Mouse (Mus musculus): ENCODE results near the gene Gm10134. TPM values are rescaled to one million over a fixed set of nuclear protein-coding genes. Genes with fewer than 3 reads are reported as not detected.

The Gm10134 gene
- polyA plus RNA-seq, 1 experiment from 2014 or later, result 3.6 TPM

GRCm38 (mm10) chr2:28552301-28552700, 46.4 kb downstream of the Gm10134 start:
- no peaks in the 10 kb centered on the region for H3K4me1 ChIP-seq (ENCODE audit: control insufficient read depth, insufficient read depth, low read length)
- no peak overlapping the region for H3K9ac ChIP-seq (ENCODE audit: low read depth, low read length)
- H3K27ac ChIP-seq (ENCODE audit: low read length), result no peak overlapping the region
- WGBS, result 96% methylated on average over 5 of the region's 5 CpGs
- ATAC-seq, result no peak
- no peaks in the 10 kb centered on the region for H3K27me3 ChIP-seq (ENCODE audit: control insufficient read depth, insufficient read depth, low read depth, low read length)
- H3K9me3 ChIP-seq (replicated peaks; ENCODE audit: control insufficient read depth, low read length, poor library complexity, severe bottlenecking), result no peaks in the 10 kb centered on the region
- H3K4me3 ChIP-seq (ENCODE audit: low read depth, low read length), result no peak overlapping the region
- peaks cover 58% of the 10 kb centered on the region for H3K36me3 ChIP-seq (ENCODE audit: control insufficient read depth, insufficient read depth, low read length)
- no peak overlapping the region for H3K4me2 ChIP-seq (ENCODE audit: low read length)

Other genes starting within 250 kb of the Gm10134 start
- 19.8 and 22.7 TPM in 2 replicates for gene Ppp1r26, start 59.3 kb upstream of the Gm10134 start, polyA plus RNA-seq (2015; fragmentation: Nextera tagmentation; extraction: Ambion mirVana)
- 3.5 and 4.1 TPM in 2 replicates for gene 1700007K13Rik, start 39.8 kb upstream of the Gm10134 start, polyA plus RNA-seq (2015; fragmentation: Nextera tagmentation; extraction: Ambion mirVana)
- 45.7 and 47.8 TPM in 2 replicates for gene Mrps2, start 38.0 kb upstream of the Gm10134 start, polyA plus RNA-seq (2015; fragmentation: Nextera tagmentation; extraction: Ambion mirVana)
- 1.1 and 1.2 TPM in 2 replicates for gene Gbgt1, start 9.2 kb upstream of the Gm10134 start, polyA plus RNA-seq (2015; fragmentation: Nextera tagmentation; extraction: Ambion mirVana)
- gene Ralgds, start 7.0 kb downstream of the Gm10134 start, polyA plus RNA-seq (2015; fragmentation: Nextera tagmentation; extraction: Ambion mirVana), result 78.4 and 82.0 TPM in 2 replicates
- not detected in 2 replicates for gene Cel, start 57.3 kb downstream of the Gm10134 start, polyA plus RNA-seq (2015; fragmentation: Nextera tagmentation; extraction: Ambion mirVana)
- gene Gtf3c5, start 77.7 kb downstream of the Gm10134 start, polyA plus RNA-seq (2015; fragmentation: Nextera tagmentation; extraction: Ambion mirVana), result 42.3 and 46.3 TPM in 2 replicates
- not detected in 2 replicates for gene Gfi1b, start 115.9 kb downstream of the Gm10134 start, polyA plus RNA-seq (2015; fragmentation: Nextera tagmentation; extraction: Ambion mirVana)
- 30.4 and 37.9 TPM in 2 replicates for gene Tsc1, start 135.1 kb downstream of the Gm10134 start, polyA plus RNA-seq (2015; fragmentation: Nextera tagmentation; extraction: Ambion mirVana)
- gene Spaca9, start 193.6 kb downstream of the Gm10134 start, polyA plus RNA-seq (2015; fragmentation: Nextera tagmentation; extraction: Ambion mirVana), result 1.8 and 2.8 TPM in 2 replicates
- 3.4 and 4.5 TPM in 2 replicates for gene Ak8, start 194.1 kb downstream of the Gm10134 start, polyA plus RNA-seq (2015; fragmentation: Nextera tagmentation; extraction: Ambion mirVana)